17 mouse cellular contexts compared by ENCODE assay signal in the genomic region with DNA sequence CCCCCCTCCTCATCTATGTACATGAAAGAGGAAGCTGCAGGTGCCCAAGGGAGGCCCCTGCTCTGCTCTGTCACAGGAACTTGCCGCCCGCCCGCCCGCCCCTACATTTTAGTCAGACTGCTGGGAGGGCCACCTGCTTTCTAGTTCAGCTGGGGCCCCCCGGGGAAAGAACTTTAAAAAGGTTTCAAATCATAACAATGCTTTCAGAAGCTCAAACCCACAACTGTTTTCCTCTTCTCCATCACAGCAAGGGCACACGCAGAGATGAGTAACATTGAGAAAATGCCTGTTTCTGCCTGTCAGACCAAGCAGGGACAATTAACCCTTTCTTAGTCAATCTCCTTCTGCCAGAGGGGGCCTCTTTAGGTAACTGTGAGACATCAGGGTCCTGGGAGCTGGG. TPM values are rescaled to one million over a fixed set of nuclear protein-coding genes. Genes with fewer than 3 reads are reported as not detected.
"Had no signal": no experiment of that assay in that cellular context is flagged by ENCODE, and none has a peak within 500 bp of the region (broad histone marks: within the 10 kb centered on the region; RNA-seq: fewer than 3 reads in every experiment).

No protein-coding gene starts in this region.

- H3K9ac ChIP-seq: heart, embryonic 12.5 days; hindbrain, embryonic 12.5 days; hindbrain, embryonic 14.5 days; intestine, embryonic 15.5 days; limb, embryonic 12.5 days had no signal

- H3K4me2 ChIP-seq: heart, embryonic 12.5 days; hindbrain, embryonic 14.5 days; intestine, embryonic 15.5 days; limb, embryonic 12.5 days had no signal

- H3K36me3 ChIP-seq: heart, embryonic 10.5 days; heart, embryonic 12.5 days; hindbrain, embryonic 10.5 days; hindbrain, embryonic 12.5 days; intestine, embryonic 15.5 days; limb, embryonic 10.5 days; limb, embryonic 12.5 days had no signal

- H3K27me3 ChIP-seq: hindbrain, embryonic 12.5 days; intestine, embryonic 15.5 days; limb, embryonic 12.5 days had no signal

- DNase-seq: gastrocnemius, postnatal 25 days had no signal

- H3K4me3 ChIP-seq: gastrocnemius, adult 2 months; heart, embryonic 10.5 days; heart, embryonic 12.5 days; hindbrain, embryonic 10.5 days; hindbrain, embryonic 12.5 days; intestine, embryonic 15.5 days; layer of hippocampus, adult 2 months; left cerebral cortex, adult 2 months; limb, embryonic 10.5 days; limb, embryonic 12.5 days had no signal

- ATAC-seq: inflammation-experienced regulatory T-cells, adult 6 months; intestine, embryonic 15.5 days; intestine, postnatal 0 days had no signal

- H3K9me3 ChIP-seq: heart, embryonic 10.5 days; heart, embryonic 12.5 days; hindbrain, embryonic 10.5 days; hindbrain, embryonic 12.5 days; intestine, embryonic 15.5 days; limb, embryonic 10.5 days; limb, embryonic 12.5 days had no signal

- H3K4me1 ChIP-seq: heart, embryonic 10.5 days; heart, embryonic 12.5 days; intestine, embryonic 15.5 days; limb, embryonic 12.5 days had no signal

- H3K27ac ChIP-seq: gastrocnemius, adult 2 months; heart, embryonic 10.5 days; hindbrain, embryonic 10.5 days; hindbrain, embryonic 12.5 days; hindbrain, embryonic 14.5 days; intestine, embryonic 15.5 days; layer of hippocampus, adult 2 months; left cerebral cortex, adult 2 months; limb, embryonic 10.5 days; limb, embryonic 12.5 days had no signal

RNA-seq across cellular contexts. Expression of a gene that starts 49.4 kb away (rescaled TPM):
- polyA plus RNA-seq: heart, embryonic 10.5 days; heart, embryonic 12.5 days; heart, embryonic 14.5 days; heart, embryonic 16.5 days; inflammation-experienced regulatory T-cells, adult 6 months; intestine, embryonic 15.5 days; intestine, postnatal 0 days; kidney, embryonic 14.5 days; limb, embryonic 10.5 days; limb, embryonic 12.5 days had no signal
